Mouse (Mus musculus) cerebellum, postnatal 10 days (tissue): ENCODE results near the gene Tango2.
"Not testable (repeated sequence)": the region's sequence is repeated elsewhere in the genome, so short reads cannot be mapped to it uniquely, and the experiment has no call there.

ENCODE experiments used
- DNase-seq, 2 experiments: peaks; one replicate each; pipeline ENCODE4 v3.0.0; 2021; ENCODE audit warnings: mixed read lengths in 2 of 2

The Tango2 gene

GRCm38 (mm10) chr16:18342650-18343570, 5.0 kb downstream of the Tango2 start:
- peak in 1 of 2 experiments; percentile 24 for DNase-seq

- DNase-seq, result no peak
Measured at GRCm38 (mm10) chr16:18342076-18342475, 5.8 kb downstream of the Tango2 start.

- no peak for DNase-seq
Measured at GRCm38 (mm10) chr16:18341605-18342004, 6.3 kb downstream of the Tango2 start.

GRCm38 (mm10) chr16:18339866-18340265, 8.0 kb downstream of the Tango2 start:
- no peak for DNase-seq

GRCm38 (mm10) chr16:18337261-18337660, 10.6 kb downstream of the Tango2 start:
- no peak for DNase-seq

- no peak for DNase-seq
Measured at GRCm38 (mm10) chr16:18335981-18336380, 11.9 kb downstream of the Tango2 start.

GRCm38 (mm10) chr16:18333976-18334375, 13.9 kb downstream of the Tango2 start:
- peak in 1 of 2 experiments; percentile 27 for DNase-seq

GRCm38 (mm10) chr16:18328524-18328923, 19.4 kb downstream of the Tango2 start:
- DNase-seq, result no peak

GRCm38 (mm10) chr16:18327936-18328335, 20.0 kb downstream of the Tango2 start:
- no peak for DNase-seq

GRCm38 (mm10) chr16:18325741-18326140, 22.2 kb downstream of the Tango2 start:
- no peak for DNase-seq

GRCm38 (mm10) chr16:18324031-18324430, 23.9 kb downstream of the Tango2 start:
- DNase-seq, result no peak

GRCm38 (mm10) chr16:18323460-18323859, 24.4 kb downstream of the Tango2 start:
- DNase-seq, result no peak

- DNase-seq, result no peak
Measured at GRCm38 (mm10) chr16:18321443-18321842, 26.5 kb downstream of the Tango2 start.

GRCm38 (mm10) chr16:18318992-18319391, 28.9 kb downstream of the Tango2 start:
- DNase-seq, result no peak

- DNase-seq, result no peak
Measured at GRCm38 (mm10) chr16:18308159-18308558, 39.7 kb downstream of the Tango2 start.

- DNase-seq, result not testable (repeated sequence)
Measured at GRCm38 (mm10) chr16:18289614-18290013, 58.3 kb downstream of the Tango2 start.

- DNase-seq, result peak; percentile 98 to 99
Measured at GRCm38 (mm10) chr16:18289067-18289588, 58.8 kb downstream of the Tango2 start, which contains the start of gene Dgcr8. Dgcr8 (minus strand) TSS chr16:18289246.

GRCm38 (mm10) chr16:18288581-18289061, 59.3 kb downstream of the Tango2 start:
- peak; percentile 81 to 82 for DNase-seq

- DNase-seq, result peak; percentile 21 to 22
Measured at GRCm38 (mm10) chr16:18288166-18288565, 59.7 kb downstream of the Tango2 start.

- no peak for DNase-seq
Measured at GRCm38 (mm10) chr16:18275166-18275565, 72.7 kb downstream of the Tango2 start.

- DNase-seq, result peak; percentile 25 to 52
Measured at GRCm38 (mm10) chr16:18268182-18268581, 79.7 kb downstream of the Tango2 start.

- no peak for DNase-seq
Measured at GRCm38 (mm10) chr16:18265024-18265423, 82.9 kb downstream of the Tango2 start.

GRCm38 (mm10) chr16:18258221-18258620, 89.7 kb downstream of the Tango2 start, which contains the start of gene Gm49776:
Gm49776 (minus strand) TSS chr16:18258321.
- no peak for DNase-seq

- no peak for DNase-seq
Measured at GRCm38 (mm10) chr16:18253866-18254265, 94.0 kb downstream of the Tango2 start.
